Mouse (Mus musculus) embryo, embryonic 9.5 days (tissue): ENCODE results near the gene Gm20809.
"Not testable (repeated sequence)": the region's sequence is repeated elsewhere in the genome, so short reads cannot be mapped to it uniquely, and the experiment has no call there.

Source experiments
- DNase-seq: peaks from one replicate; pipeline ENCODE4 v3.0.0-alpha.2; 2017; ENCODE audit errors: extremely low spot score

Gene Gm20809

GRCm38 (mm10) chrY:24454757-24455156 lies at the start of gene Gm20809:
Gene Gm20809 (plus strand): TSS chrY:24455057.
- not testable (repeated sequence) for DNase-seq
